Mouse (Mus musculus) embryonic facial prominence, embryonic 14.5 days (tissue): Measurements from ENCODE around the gene Tmem204. TPM values are rescaled to one million over a fixed set of nuclear protein-coding genes. Genes with fewer than 3 reads are reported as not detected.

Experiments used
- ATAC-seq: fragments of 200-750 bp; cut with Nextera tagmentation; 2 replicates; pipeline ENCODE4 v1.8.0; 2017; ENCODE audit warnings: low read depth, moderate number of reproducible peaks, moderate TSS enrichment
- DNase-seq: peaks from one replicate; pipeline ENCODE4 v3.0.0-alpha.2; 2015; ENCODE audit warnings: low spot score
- H3K27ac ChIP-seq: fragments of 300-500 bp; sonication (generic); replicated peaks from 2 replicates; pipeline ENCODE4 v1.5.1; 2014; ENCODE audit warnings: low read depth, mild to moderate bottlenecking, low read length, moderate library complexity
- H3K27me3 ChIP-seq: fragments of 300-500 bp; sonication (generic); replicated peaks from 2 replicates; pipeline ENCODE4 v1.6.1; 2014; ENCODE audit warnings: low read length; ENCODE audit not compliant: control insufficient read depth, insufficient read depth
- H3K36me3 ChIP-seq: fragments of 300-500 bp; sonication (generic); 2 replicates; pipeline ENCODE4 v1.6.1; 2014; ENCODE audit warnings: low read length, mixed read lengths; ENCODE audit not compliant: control insufficient read depth, insufficient read depth
- H3K4me1 ChIP-seq: fragments of 300-500 bp; sonication (generic); 2 replicates; pipeline ENCODE4 v1.6.1; 2014; ENCODE audit warnings: antibody characterized with exemption, low read length; ENCODE audit not compliant: control insufficient read depth, insufficient read depth
- H3K4me2 ChIP-seq: fragments of 300-500 bp; sonication (generic); 2 replicates; pipeline ENCODE4 v1.6.1; 2014; ENCODE audit warnings: low read depth, mild to moderate bottlenecking, low read length, moderate library complexity, mixed read lengths
- H3K4me3 ChIP-seq: fragments of 300-500 bp; sonication (generic); 2 replicates; pipeline ENCODE4 v1.5.1; 2014; ENCODE audit warnings: low read depth, mild to moderate bottlenecking, low read length
- H3K9ac ChIP-seq: fragments of 300-500 bp; sonication (generic); 2 replicates; pipeline ENCODE4 v1.6.1; 2014; ENCODE audit warnings: low read depth, mild to moderate bottlenecking, low read length, moderate library complexity, mixed read lengths
- H3K9me3 ChIP-seq: fragments of 300-500 bp; sonication (generic); 2 replicates; pipeline ENCODE4 v1.6.1; 2016; ENCODE audit warnings: low read length; ENCODE audit not compliant: control insufficient read depth
- WGBS: fragments of 180-500 bp; shearing (Covaris S2); extraction: QIAGEN DNeasy Blood & Tissue Kit; methylation state at CpG from one replicate; pipeline ENCODE4 v1.1.7; 2014; 5-methylcytosine and 5-hydroxymethylcytosine counted together
- polyA plus RNA-seq: library from polyadenylated mRNA; unstranded; fragments of >200 nt; fragmentation: Nextera tagmentation; extraction: Ambion mirVana; gene quantifications from 2 replicates; pipeline ENCODE4 v1.2.1, GENCODE M21; 2014

Gene Tmem204
- polyA plus RNA-seq, 1 experiment from 2014 or later: 22.6 TPM

GRCm38 (mm10) chr17:25101338-25101737 lies 17.9 kb upstream of the Tmem204 start:
- H3K4me3 ChIP-seq: no peak overlapping the region
- H3K27ac ChIP-seq: no peak overlapping the region
- no peak for ATAC-seq
- 95% methylated on average over 11 of the region's 11 CpGs for WGBS
- no peaks in the 10 kb centered on the region for H3K27me3 ChIP-seq
- H3K4me1 ChIP-seq: no peaks in the 10 kb centered on the region
- H3K36me3 ChIP-seq: peaks cover 89% of the 10 kb centered on the region
- DNase-seq: no peak
- no peak overlapping the region for H3K4me2 ChIP-seq
- no peak overlapping the region for H3K9ac ChIP-seq
- H3K9me3 ChIP-seq: no peaks in the 10 kb centered on the region

- ATAC-seq: no peak
- Histone ChIP-seq H3K4me3 (no peak overlapping the region), H3K27ac (no peak overlapping the region), H3K4me1 (no peaks in the 10 kb centered on the region), H3K9ac (no peak overlapping the region), H3K36me3 (peaks cover 80% of the 10 kb centered on the region), H3K27me3 (no peaks in the 10 kb centered on the region), H3K4me2 (no peak overlapping the region), H3K9me3 (no peaks in the 10 kb centered on the region)
- DNase-seq: no peak
- WGBS: 97% methylated on average over 6 of the region's 6 CpGs
Observed at GRCm38 (mm10) chr17:25100052-25100451, 16.7 kb upstream of the Tmem204 start.

- Histone ChIP-seq H3K36me3 (peaks cover 72% of the 10 kb centered on the region), H3K4me1 (no peaks in the 10 kb centered on the region), H3K4me3 (no peak overlapping the region), H3K27ac (no peak overlapping the region), H3K9ac (no peak overlapping the region), H3K4me2 (no peak overlapping the region), H3K27me3 (no peaks in the 10 kb centered on the region), H3K9me3 (no peaks in the 10 kb centered on the region)
- ATAC-seq (no peak), DNase-seq (no peak)
- 89% methylated on average over 2 of the region's 2 CpGs for WGBS
Observed at GRCm38 (mm10) chr17:25096221-25096620, 12.8 kb upstream of the Tmem204 start.

- Histone ChIP-seq H3K36me3 (peaks cover 62% of the 10 kb centered on the region), H3K27me3 (no peaks in the 10 kb centered on the region), H3K9me3 (no peaks in the 10 kb centered on the region), H3K4me3 (no peak overlapping the region), H3K27ac (no peak overlapping the region), H3K4me2 (no peak overlapping the region), H3K9ac (no peak overlapping the region), H3K4me1 (no peaks in the 10 kb centered on the region; the same call in 1 of the 2 replicates)
- DNase-seq: no peak
- 87% methylated on average over 10 of the region's 10 CpGs for WGBS
- ATAC-seq: no peak
Observed at GRCm38 (mm10) chr17:25090450-25090849, 7.1 kb upstream of the Tmem204 start.

GRCm38 (mm10) chr17:25089158-25089557 lies 5.8 kb upstream of the Tmem204 start:
- no peaks in the 10 kb centered on the region for H3K27me3 ChIP-seq
- H3K4me3 ChIP-seq: no peak overlapping the region
- no peak for DNase-seq
- no peak overlapping the region for H3K4me2 ChIP-seq
- peaks cover 9% of the 10 kb centered on the region for H3K4me1 ChIP-seq
- no peak overlapping the region for H3K27ac ChIP-seq
- H3K36me3 ChIP-seq: peaks cover 49% of the 10 kb centered on the region
- H3K9ac ChIP-seq: no peak overlapping the region
- H3K9me3 ChIP-seq: no peaks in the 10 kb centered on the region
- WGBS: 90% methylated on average over 10 of the region's 10 CpGs
- ATAC-seq: no peak

GRCm38 (mm10) chr17:25086724-25087123 lies 3.3 kb upstream of the Tmem204 start:
- Histone ChIP-seq H3K9me3 (no peaks in the 10 kb centered on the region), H3K4me2 (no peak overlapping the region), H3K4me3 (no peak overlapping the region), H3K4me1 (peaks cover 27% of the 10 kb centered on the region), H3K27ac (no peak overlapping the region), H3K36me3 (peaks cover 28% of the 10 kb centered on the region; the same call in 1 of the 2 replicates), H3K27me3 (no peaks in the 10 kb centered on the region), H3K9ac (no peak overlapping the region; the same call in 1 of the 2 replicates)
- DNase-seq (no peak), ATAC-seq (no peak)
- 91% methylated on average over 7 of the region's 7 CpGs for WGBS

- DNase-seq (no peak), ATAC-seq (no peak)
- Histone ChIP-seq H3K9me3 (no peaks in the 10 kb centered on the region), H3K4me3 (no peak overlapping the region), H3K27me3 (no peaks in the 10 kb centered on the region), H3K36me3 (peaks cover 19% of the 10 kb centered on the region; the same call in 1 of the 2 replicates), H3K4me1 (peaks cover 41% of the 10 kb centered on the region), H3K27ac (peak overlapping the region; percentile 98), H3K9ac (no peak overlapping the region), H3K4me2 (no peak overlapping the region)
- 65% methylated on average over 13 of the region's 13 CpGs for WGBS
Observed at GRCm38 (mm10) chr17:25084835-25085385, 1.5 kb upstream of the Tmem204 start.

GRCm38 (mm10) chr17:25082887-25083286 lies 504 bp downstream of the Tmem204 start:
- 0 out of 2 replicates have a peak, but pooled peaks cover 3% of the 10 kb centered on the region for H3K36me3 ChIP-seq
- H3K27ac ChIP-seq: peak overlapping the region; percentile 98
- H3K4me2 ChIP-seq: no peak overlapping the region
- H3K27me3 ChIP-seq: no peaks in the 10 kb centered on the region
- 0 out of 2 replicates have a peak overlapping the region, but pooled peaks have one; percentile 20 for H3K9ac ChIP-seq
- no peak overlapping the region for H3K4me3 ChIP-seq
- no peak for DNase-seq
- H3K4me1 ChIP-seq: peaks cover 52% of the 10 kb centered on the region
- 36% methylated on average over 3 of the region's 3 CpGs for WGBS
- no peaks in the 10 kb centered on the region for H3K9me3 ChIP-seq
- ATAC-seq: no peak
